Mouse (Mus musculus) kidney, adult 2 months (tissue): ENCODE data around the gene Gm49325.

Experiments
- CTCF ChIP-seq: fragments of 200-500 bp; conservative IDR thresholded peaks from 2 replicates; pipeline ENCODE4 v1.5.1; 2011; ENCODE audit warnings: low read depth, mild to moderate bottlenecking, control low read depth, low read length, moderate library complexity, mixed read lengths; ENCODE audit not compliant: insufficient read depth, insufficient read length
- POLR2A ChIP-seq: fragments of 200-500 bp; IDR thresholded peaks from one replicate; pipeline ENCODE4 v1.6.1; 2011; ENCODE audit warnings: low read depth, low read length, control low read depth

DNA sequence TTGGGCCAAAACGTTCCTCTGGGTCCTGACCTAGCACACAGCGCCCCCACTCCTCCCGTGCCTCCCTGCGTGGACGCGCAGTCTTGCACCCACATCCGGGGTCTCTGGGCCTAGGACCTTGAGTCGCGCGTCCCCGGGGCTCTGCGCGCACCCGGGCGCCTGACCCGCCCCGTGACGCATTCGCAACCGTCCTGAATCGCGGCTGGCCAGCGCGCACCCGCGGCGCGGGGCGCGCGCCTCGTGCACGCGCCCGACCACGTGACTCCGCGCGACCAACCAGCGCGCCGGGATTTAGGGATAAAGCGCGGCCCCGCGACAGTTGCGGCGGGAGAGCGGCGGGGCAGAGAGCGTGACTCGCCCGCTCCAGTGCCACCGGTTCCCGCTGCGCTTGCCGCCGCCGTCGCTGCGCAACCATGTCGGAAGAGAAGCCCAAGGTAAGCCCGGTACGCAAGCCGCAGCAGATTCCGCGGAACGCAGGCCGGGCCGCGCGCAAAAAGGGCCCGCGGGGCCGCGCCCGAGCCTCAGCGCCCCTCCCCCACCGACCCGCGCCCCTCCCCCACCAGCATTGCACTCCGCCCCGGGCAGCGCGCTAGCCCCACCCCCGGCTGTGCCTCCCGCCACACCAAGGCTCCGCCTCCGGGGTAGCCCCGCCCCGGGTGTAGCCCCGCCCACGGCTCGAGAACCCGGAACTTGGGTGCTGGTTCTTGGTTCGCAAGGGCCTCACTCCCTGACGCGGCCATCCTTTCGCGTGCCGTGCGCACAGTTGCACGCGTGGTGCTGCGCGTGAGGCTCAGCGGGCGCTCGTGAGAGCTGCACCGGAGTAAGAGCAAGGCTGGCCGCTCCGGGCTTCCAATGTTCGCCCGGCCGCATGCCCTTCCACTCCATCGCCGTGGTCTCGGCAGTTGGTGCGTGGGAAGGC, at the start of gene Gm49325, which contains the start of gene Sumo3:
- TF ChIP-seq CTCF (no peak), POLR2A (peak; percentile 61)
